In the genomic region with DNA sequence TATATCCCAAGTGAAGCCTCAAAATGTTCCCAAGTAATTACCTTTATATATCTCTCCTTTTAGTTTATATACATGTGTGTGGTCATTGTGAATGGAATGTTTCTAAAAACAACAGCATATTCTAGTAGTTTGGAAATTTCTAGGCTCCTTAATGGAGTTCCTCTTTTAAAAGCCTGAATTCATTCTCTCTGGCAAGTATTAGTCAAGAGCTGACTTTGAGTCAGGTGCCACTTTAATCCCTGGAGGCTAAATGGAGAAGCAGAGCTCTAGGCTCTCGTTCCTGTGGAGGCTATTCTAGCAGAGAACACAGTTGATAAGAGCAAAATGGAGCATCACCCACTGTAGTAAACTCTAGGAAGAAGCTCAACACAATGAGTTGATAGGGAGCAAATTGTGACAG, we compare ENCODE assay signal across 16 mouse cellular contexts.
"Had no signal": no experiment of that assay in that cellular context is flagged by ENCODE, and none has a peak within 500 bp of the region (broad histone marks: within the 10 kb centered on the region; RNA-seq: fewer than 3 reads in every experiment).

No protein-coding gene starts in this region.

- H3K4me2 ChIP-seq: midbrain, embryonic 12.5 days; neural tube, embryonic 12.5 days had no signal

- ATAC-seq: midbrain, embryonic 15.5 days had no signal

- H3K9me3 ChIP-seq: kidney, embryonic 15.5 days; liver, embryonic 13.5 days; midbrain, embryonic 12.5 days; midbrain, embryonic 15.5 days; neural tube, embryonic 12.5 days; neural tube, embryonic 15.5 days had no signal

- DNase-seq: kidney, adult 11 months; kidney, adult 8-10 months; kidney, postnatal 10 days; liver, embryonic 13.5 days; lung, adult 2 months; lung, postnatal 14 days; lung, postnatal 4 days; right cerebral cortex, postnatal 14 days; right cerebral cortex, postnatal 4 days; thymus, postnatal 25 days had no signal

- H3K9ac ChIP-seq: kidney, embryonic 15.5 days; liver, embryonic 13.5 days; midbrain, embryonic 12.5 days; midbrain, embryonic 15.5 days; neural tube, embryonic 12.5 days; neural tube, embryonic 15.5 days had no signal

- H3K4me3 ChIP-seq: kidney, embryonic 15.5 days; midbrain, embryonic 12.5 days; midbrain, embryonic 15.5 days; neural tube, embryonic 12.5 days; neural tube, embryonic 15.5 days had no signal

- H3K4me1 ChIP-seq: kidney, embryonic 15.5 days had no signal

- H3K27ac ChIP-seq: kidney, embryonic 15.5 days; liver, embryonic 13.5 days; midbrain, embryonic 12.5 days; neural tube, embryonic 12.5 days; stomach, postnatal 0 days had no signal

- H3K27me3 ChIP-seq: kidney, embryonic 15.5 days; liver, embryonic 13.5 days; midbrain, embryonic 12.5 days; midbrain, embryonic 15.5 days; neural tube, embryonic 12.5 days; neural tube, embryonic 15.5 days had no signal

- H3K36me3 ChIP-seq: kidney, embryonic 15.5 days; liver, embryonic 13.5 days; midbrain, embryonic 12.5 days; midbrain, embryonic 15.5 days; neural tube, embryonic 12.5 days; neural tube, embryonic 15.5 days had no signal
